Mouse (Mus musculus) E14TG2a.4 (cell line): ENCODE data around the gene Rpl12.

Experiments used
- CTCF ChIP-seq: conservative IDR thresholded peaks from 2 replicates; pipeline ENCODE4 v1.5.1; 2014; ENCODE audit warnings: low read length
- POU5F1 ChIP-seq: IDR thresholded peaks from 2 replicates; pipeline ENCODE4 v1.6.1; 2014; ENCODE audit warnings: low read length, borderline replicate concordance

DNA sequence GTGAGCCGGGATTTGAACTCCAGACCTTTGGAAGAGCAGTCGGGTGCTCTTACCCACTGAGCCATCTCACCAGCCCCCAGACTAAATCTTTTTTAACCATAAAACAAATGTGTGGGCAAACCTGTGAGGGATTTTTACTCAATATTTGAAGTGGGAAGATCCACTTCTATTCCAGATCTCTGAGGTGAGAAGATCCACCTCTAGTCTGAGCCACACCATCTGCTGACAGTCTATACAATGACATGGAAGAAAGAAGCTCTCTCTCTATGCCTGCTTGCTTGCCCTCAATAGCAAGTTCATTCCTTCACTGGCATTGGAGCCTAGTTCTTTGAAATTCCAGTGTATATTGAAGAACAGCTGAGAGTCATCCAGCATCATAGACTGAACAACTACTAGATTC lies 38.4 kb downstream of the Rpl12 start:
- TF ChIP-seq CTCF (no peak), POU5F1 (no peak)
